ENCODE assay signal across 8 mouse cellular contexts in the genomic region with DNA sequence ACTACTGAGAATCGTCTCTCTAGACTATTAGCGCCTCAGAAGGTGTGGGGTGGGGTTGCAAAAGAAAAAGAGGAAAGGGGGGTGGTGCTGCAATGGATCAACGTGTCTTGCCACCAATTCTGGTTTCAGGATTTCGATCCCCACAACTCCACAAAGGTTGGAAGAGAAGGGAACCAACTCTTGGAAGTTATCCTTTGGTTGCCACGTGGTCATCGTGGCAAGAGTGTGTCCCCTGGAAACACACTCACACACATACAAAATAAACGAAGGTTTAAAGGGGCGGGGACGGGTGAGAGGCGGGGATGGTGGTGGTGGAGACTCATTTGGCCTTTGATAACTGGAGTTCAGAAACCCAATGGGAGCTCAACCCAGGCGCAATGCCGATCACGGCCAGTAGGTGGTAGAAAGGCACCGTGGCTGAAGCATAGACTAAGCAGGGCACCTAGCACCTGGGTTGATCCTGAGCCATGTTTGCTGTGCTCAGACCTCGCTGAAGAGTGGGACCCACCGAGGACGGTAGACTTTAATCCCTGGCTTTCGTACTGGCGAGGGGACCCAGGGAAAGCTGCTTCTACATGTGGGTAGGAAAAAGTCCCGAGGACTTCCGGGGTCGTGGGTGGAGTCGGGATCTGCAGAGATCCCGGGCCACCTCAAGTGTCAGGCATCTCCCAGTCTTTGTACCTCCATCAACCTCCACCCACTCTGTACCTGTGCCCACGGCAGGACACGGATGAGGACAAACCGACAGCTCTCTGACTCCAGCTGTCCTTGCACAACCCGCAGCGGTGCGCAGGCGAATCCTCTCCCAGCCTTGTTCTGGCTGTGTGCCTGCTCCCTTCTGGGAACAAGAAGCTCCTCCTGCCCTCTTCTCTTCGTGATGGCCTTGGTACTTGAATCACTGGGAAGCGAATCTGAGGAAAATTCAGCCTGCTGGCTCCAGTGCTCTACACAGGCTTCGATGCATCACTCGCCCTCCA. TPM values are rescaled to one million over a fixed set of nuclear protein-coding genes. Genes with fewer than 3 reads are reported as not detected.
DNase-seq lines count a peak whose midpoint lies in the region; ATAC-seq and TF ChIP-seq lines count a peak whose summit lies in the region.

No protein-coding gene starts in this region.

- peak overlapping the region; percentile 31; the same call in 1 of the 2 replicates for H3K4me2 ChIP-seq in CH12.LX (ENCODE audit: insufficient read depth, low read depth, poor library complexity, severe bottlenecking)
- H3K4me2 ChIP-seq in forebrain, embryonic 11.5 days (ENCODE audit: low read depth, low read length, severe bottlenecking) = peak overlapping the region; percentile 52
- H3K4me2 ChIP-seq in heart, embryonic 16.5 days (ENCODE audit: low read depth, low read length) = peak overlapping the region; percentile 71
- peak overlapping the region; percentile 23; the same call in 1 of the 2 replicates for H3K4me2 ChIP-seq in liver, embryonic 14.5 days (ENCODE audit: low read depth)
- H3K4me2 ChIP-seq in neural tube, embryonic 11.5 days (ENCODE audit: low read depth) = peak overlapping the region; percentile 48
- H3K4me2 ChIP-seq in stomach, embryonic 16.5 days (ENCODE audit: low read depth, low read length) = peak overlapping the region; percentile 78

- no peak for TF ChIP-seq EP300 in CH12.LX (IDR thresholded peaks at IDR 0.05; ENCODE audit: low read length)
- TF ChIP-seq EP300 in liver, embryonic 14.5 days (IDR thresholded peaks at IDR 0.05; ENCODE audit: low read depth) = no peak

- no peaks in the 10 kb centered on the region for H3K36me3 ChIP-seq in CH12.LX (replicated peaks in 1 of 2; ENCODE audit: control insufficient read depth in 1 of 2, insufficient read depth in 1 of 2, low read length in 1 of 2)
- H3K36me3 ChIP-seq in forebrain, embryonic 11.5 days (ENCODE audit: control insufficient read depth, insufficient read depth, low read length) = no peaks in the 10 kb centered on the region
- no peaks in the 10 kb centered on the region for H3K36me3 ChIP-seq in heart, embryonic 16.5 days (ENCODE audit: control insufficient read depth, insufficient read depth)
- no peaks in the 10 kb centered on the region for H3K36me3 ChIP-seq in liver, embryonic 14.5 days (replicated peaks; ENCODE audit: control insufficient read depth, insufficient read depth, low read depth)
- H3K36me3 ChIP-seq in neural tube, embryonic 11.5 days (ENCODE audit: control insufficient read depth, insufficient read depth, low read length) = no peaks in the 10 kb centered on the region
- no peaks in the 10 kb centered on the region for H3K36me3 ChIP-seq in stomach, embryonic 16.5 days (ENCODE audit: control insufficient read depth, insufficient read depth, low read length)

- TF ChIP-seq CTCF in CH12.LX (conservative IDR thresholded peaks at IDR 0.05 in 1 of 2, IDR thresholded peaks at IDR 0.05 in 1 of 2; ENCODE audit: low read depth in 2 of 2, low read length in 2 of 2) = peak; percentile 75 to 95
- peak; percentile 99 for TF ChIP-seq CTCF in liver, embryonic 14.5 days (IDR thresholded peaks at IDR 0.05; ENCODE audit: low read depth)

- H3K9me3 ChIP-seq in CH12.LX (replicated peaks; ENCODE audit: low read length) = no peaks in the 10 kb centered on the region
- H3K9me3 ChIP-seq in forebrain, embryonic 11.5 days (ENCODE audit: control insufficient read depth, low read length) = no peaks in the 10 kb centered on the region
- H3K9me3 ChIP-seq in heart, embryonic 16.5 days (replicated peaks; ENCODE audit: control insufficient read depth, low read length) = no peaks in the 10 kb centered on the region
- no peaks in the 10 kb centered on the region for H3K9me3 ChIP-seq in liver, embryonic 14.5 days (ENCODE audit: control insufficient read depth, low read length)
- no peaks in the 10 kb centered on the region for H3K9me3 ChIP-seq in neural tube, embryonic 11.5 days (ENCODE audit: control insufficient read depth, low read length)
- H3K9me3 ChIP-seq in stomach, embryonic 16.5 days (replicated peaks; ENCODE audit: control insufficient read depth, low read length) = no peaks in the 10 kb centered on the region

- in situ Hi-C loops in CH12.LX (cut with MboI; ENCODE audit: low pct_ligation_motif_present, low pct_unique_long_range_greater_than_20kb, low sequenced_read_pairs) = loop anchor here (5.0 kb wide), 2 partner anchors 58 to 93 kb away; no protein-coding TSS in a partner anchor

- no peak overlapping the region for H3K9ac ChIP-seq in CH12.LX (ENCODE audit: insufficient read depth, low read depth)
- peak overlapping the region; percentile 35; the same call in 1 of the 2 replicates for H3K9ac ChIP-seq in forebrain, embryonic 11.5 days (ENCODE audit: low read length)
- H3K9ac ChIP-seq in heart, embryonic 16.5 days (ENCODE audit: low read length) = peak overlapping the region; percentile 44; the same call in 1 of the 2 replicates
- no peak overlapping the region for H3K9ac ChIP-seq in liver, embryonic 14.5 days (replicated peaks)
- peak overlapping the region; percentile 39 for H3K9ac ChIP-seq in neural tube, embryonic 11.5 days (ENCODE audit: low read length)
- H3K9ac ChIP-seq in stomach, embryonic 16.5 days (ENCODE audit: low read length) = peak overlapping the region; percentile 61

- peak; percentile 75 for DNase-seq in CH12.LX (ENCODE audit: extremely low read depth)
- peak; percentile 73 for DNase-seq in c-Kit-positive CD71-positive TER-119-negative erythroid progenitor cells, embryonic 14.5 days (ENCODE audit: low read depth)
- DNase-seq in forebrain, embryonic 11.5 days (ENCODE audit: low spot score) = peak; percentile 92
- DNase-seq in kidney, postnatal 36 days = peak; percentile 88 to 97
- DNase-seq in liver, embryonic 14.5 days (ENCODE audit: low read depth in 3 of 3, low spot score in 3 of 3) = peak; percentile 41 to 64 (median 42)
- DNase-seq in neural tube, embryonic 11.5 days (ENCODE audit: low spot score) = peak; percentile 89

- ATAC-seq in forebrain, embryonic 11.5 days (replicated peaks; ENCODE audit: low FRiP score) = peak; percentile 55
- ATAC-seq in heart, embryonic 16.5 days (replicated peaks; ENCODE audit: extremely low read depth, insufficient read depth, low FRiP score) = peak; percentile 77
- peak; percentile 68 for ATAC-seq in liver, embryonic 14.5 days (ENCODE audit: insufficient read depth)
- ATAC-seq in neural tube, embryonic 11.5 days (ENCODE audit: insufficient read depth, low FRiP score, low TSS enrichment) = 0 out of 2 replicates have a peak, but pooled peaks have one; percentile 48
- peak; percentile 77; the same call in 1 of the 2 replicates for ATAC-seq in stomach, embryonic 16.5 days (ENCODE audit: insufficient read depth, low FRiP score)

- no peaks in the 10 kb centered on the region for H3K79me2 ChIP-seq in CH12.LX (replicated peaks; ENCODE audit: control insufficient read depth, extremely low read depth, insufficient read depth, poor library complexity, severe bottlenecking)

- peaks cover 63% of the 10 kb centered on the region for H3K27me3 ChIP-seq in CH12.LX (replicated peaks)
- H3K27me3 ChIP-seq in forebrain, embryonic 11.5 days (ENCODE audit: control insufficient read depth, insufficient read depth, low read length) = no peaks in the 10 kb centered on the region
- H3K27me3 ChIP-seq in heart, embryonic 16.5 days (ENCODE audit: control insufficient read depth, insufficient read depth, low read length) = peaks cover 20% of the 10 kb centered on the region
- H3K27me3 ChIP-seq in liver, embryonic 14.5 days (ENCODE audit: control insufficient read depth, insufficient read depth, low read length) = peaks cover 17% of the 10 kb centered on the region
- peaks cover 5% of the 10 kb centered on the region; the same call in 1 of the 2 replicates for H3K27me3 ChIP-seq in neural tube, embryonic 11.5 days (ENCODE audit: control insufficient read depth, insufficient read depth, low read length)
- peaks cover 9% of the 10 kb centered on the region for H3K27me3 ChIP-seq in stomach, embryonic 16.5 days (ENCODE audit: control insufficient read depth, insufficient read depth, low read length)

- H3K4me3 ChIP-seq in CH12.LX (replicated peaks in 1 of 3; ENCODE audit: low read depth in 2 of 3, low read length in 2 of 3, poor library complexity in 1 of 3) = no peak overlapping the region
- H3K4me3 ChIP-seq in forebrain, embryonic 11.5 days (ENCODE audit: low read depth, low read length) = peak overlapping the region; percentile 24
- peak overlapping the region; percentile 45 for H3K4me3 ChIP-seq in heart, embryonic 16.5 days (ENCODE audit: low read length)
- H3K4me3 ChIP-seq in liver, embryonic 14.5 days (ENCODE audit: insufficient read depth in 1 of 2, low read depth in 2 of 2, low read length in 2 of 2) = no peak overlapping the region
- peak overlapping the region; percentile 26 for H3K4me3 ChIP-seq in neural tube, embryonic 11.5 days (ENCODE audit: low read depth, low read length)
- peak overlapping the region; percentile 43 for H3K4me3 ChIP-seq in stomach, embryonic 16.5 days (replicated peaks; ENCODE audit: low read length)

- H3K27ac ChIP-seq in CH12.LX (ENCODE audit: insufficient read depth, low read depth) = no peak overlapping the region
- H3K27ac ChIP-seq in forebrain, embryonic 11.5 days (ENCODE audit: low read depth, low read length) = no peak overlapping the region
- no peak overlapping the region for H3K27ac ChIP-seq in heart, embryonic 16.5 days (ENCODE audit: low read length)
- H3K27ac ChIP-seq in liver, embryonic 14.5 days = no peak overlapping the region
- H3K27ac ChIP-seq in neural tube, embryonic 11.5 days (ENCODE audit: low read depth, low read length) = no peak overlapping the region
- H3K27ac ChIP-seq in stomach, embryonic 16.5 days (ENCODE audit: low read length) = no peak overlapping the region

- peaks cover 2 to 4% of the 10 kb centered on the region in 2 experiments; a peak in 1 of 4 replicates for H3K4me1 ChIP-seq in CH12.LX (ENCODE audit: control insufficient read depth in 1 of 2, insufficient read depth in 2 of 2)
- no peaks in the 10 kb centered on the region for H3K4me1 ChIP-seq in forebrain, embryonic 11.5 days (replicated peaks; ENCODE audit: control insufficient read depth, insufficient read depth, low read length)
- no peaks in the 10 kb centered on the region; the same call in 1 of the 2 replicates for H3K4me1 ChIP-seq in heart, embryonic 16.5 days (ENCODE audit: control insufficient read depth, insufficient read depth, low read length)
- H3K4me1 ChIP-seq in liver, embryonic 14.5 days (replicated peaks; ENCODE audit: control insufficient read depth in 2 of 2, insufficient read depth in 2 of 2, low read length in 1 of 2) = no peaks in the 10 kb centered on the region
- 0 out of 2 replicates have a peak, but pooled peaks cover 3% of the 10 kb centered on the region for H3K4me1 ChIP-seq in neural tube, embryonic 11.5 days (ENCODE audit: control insufficient read depth, insufficient read depth, low read length)
- H3K4me1 ChIP-seq in stomach, embryonic 16.5 days (ENCODE audit: control insufficient read depth, insufficient read depth, low read length) = no peaks in the 10 kb centered on the region

- 15% methylated on average over 35 of the region's 35 CpGs for WGBS in forebrain, embryonic 11.5 days
- 18% methylated on average over 35 of the region's 35 CpGs for WGBS in heart, embryonic 16.5 days
- WGBS in liver, embryonic 14.5 days (ENCODE audit: insufficient replicate concordance) = 17% methylated on average over 35 of the region's 35 CpGs
- 22% methylated on average over 35 of the region's 35 CpGs for WGBS in neural tube, embryonic 11.5 days
- WGBS in stomach, embryonic 16.5 days = 14% methylated on average over 35 of the region's 35 CpGs

- dilution Hi-C loops in CH12.LX (cut with MboI; ENCODE audit: extremely low pct_ligation_motif_present, extremely low pct_unique_long_range_greater_than_20kb, low sequenced_read_pairs) = no loop called here

- no peak for TF ChIP-seq POLR2A in CH12.LX (IDR thresholded peaks at IDR 0.05; ENCODE audit: low read depth, low read length)

- TF ChIP-seq RAD21 in CH12.LX (IDR thresholded peaks at IDR 0.05; ENCODE audit: low read depth, low read length) = peak; percentile 93

RNA-seq across cellular contexts. Expression of gene Gm853, which starts 23.2 kb away (rescaled TPM):
- total RNA-seq in CH12.LX (2012; rRNA removed) (not detected in 2 replicates), CH12.LX (2014; rRNA removed) (not detected in 2 replicates)
- not detected in 2 replicates for polyA plus RNA-seq in CH12.LX (2012; ENCODE audit: insufficient read length, low read depth)
- 0.39 TPM in 1 of 2 replicates, not detected in the other for polyA plus RNA-seq in forebrain, embryonic 11.5 days (2014; fragmentation: Nextera tagmentation; extraction: Ambion mirVana)
- polyA plus RNA-seq in heart, embryonic 16.5 days (2015; fragmentation: Nextera tagmentation; extraction: Ambion mirVana) = not detected in 2 replicates
- polyA plus RNA-seq in liver, embryonic 14.5 days (2012; rRNA removed) = 0.01 TPM in 1 of 2 replicates, not detected in the other
- not detected in 2 replicates for polyA plus RNA-seq in liver, embryonic 14.5 days (2014; fragmentation: Nextera tagmentation; extraction: Ambion mirVana)
- not detected in 2 replicates for polyA plus RNA-seq in neural tube, embryonic 11.5 days (2014; fragmentation: Nextera tagmentation; extraction: Ambion mirVana)
- not detected in 2 replicates for polyA plus RNA-seq in stomach, embryonic 16.5 days (2015; fragmentation: Nextera tagmentation; extraction: Ambion mirVana)

RNA-seq across cellular contexts. Expression of gene Tinagl1, which starts 24.1 kb away (rescaled TPM):
- not detected in 2 replicates for total RNA-seq in CH12.LX (2012; rRNA removed)
- not detected in 2 replicates for total RNA-seq in CH12.LX (2014; rRNA removed)
- not detected in 2 replicates for polyA plus RNA-seq in CH12.LX (2012; ENCODE audit: insufficient read length, low read depth)
- polyA plus RNA-seq in forebrain, embryonic 11.5 days (2014; fragmentation: Nextera tagmentation; extraction: Ambion mirVana) = 7.6 and 7.9 TPM in 2 replicates
- 61.2 and 70.6 TPM in 2 replicates for polyA plus RNA-seq in heart, embryonic 16.5 days (2015; fragmentation: Nextera tagmentation; extraction: Ambion mirVana)
- 24.4 and 27.0 TPM in 2 replicates for polyA plus RNA-seq in liver, embryonic 14.5 days (2012; rRNA removed)
- 18.2 and 20.7 TPM in 2 replicates for polyA plus RNA-seq in liver, embryonic 14.5 days (2014; fragmentation: Nextera tagmentation; extraction: Ambion mirVana)
- polyA plus RNA-seq in neural tube, embryonic 11.5 days (2014; fragmentation: Nextera tagmentation; extraction: Ambion mirVana) = 4.7 and 5.0 TPM in 2 replicates
- polyA plus RNA-seq in stomach, embryonic 16.5 days (2015; fragmentation: Nextera tagmentation; extraction: Ambion mirVana) = 62.7 and 77.6 TPM in 2 replicates

RNA-seq across cellular contexts. Expression of gene Hcrtr1, which starts 59.8 kb away (rescaled TPM):
- total RNA-seq in CH12.LX (2012; rRNA removed) = not detected in 2 replicates
- not detected in 2 replicates for total RNA-seq in CH12.LX (2014; rRNA removed)
- polyA plus RNA-seq in CH12.LX (2012; ENCODE audit: insufficient read length, low read depth) = not detected in 2 replicates
- 0.27 and 0.28 TPM in 2 replicates for polyA plus RNA-seq in forebrain, embryonic 11.5 days (2014; fragmentation: Nextera tagmentation; extraction: Ambion mirVana)
- 0.19 TPM in 1 of 2 replicates, not detected in the other for polyA plus RNA-seq in heart, embryonic 16.5 days (2015; fragmentation: Nextera tagmentation; extraction: Ambion mirVana)
- 0.04 TPM in 1 of 2 replicates, not detected in the other for polyA plus RNA-seq in liver, embryonic 14.5 days (2012; rRNA removed)
- polyA plus RNA-seq in liver, embryonic 14.5 days (2014; fragmentation: Nextera tagmentation; extraction: Ambion mirVana) = not detected in 2 replicates
- 0.20 and 0.49 TPM in 2 replicates for polyA plus RNA-seq in neural tube, embryonic 11.5 days (2014; fragmentation: Nextera tagmentation; extraction: Ambion mirVana)
- 0.29 and 0.49 TPM in 2 replicates for polyA plus RNA-seq in stomach, embryonic 16.5 days (2015; fragmentation: Nextera tagmentation; extraction: Ambion mirVana)

Comparison
In these comparisons a context has a peak if more than half of its experiments do, and no peak if none do; other contexts are left out.
1. DNase-seq: peak in every context shown above with its lines; median percentile 92 in kidney, postnatal 36 days; 92 in forebrain, embryonic 11.5 days; 89 in neural tube, embryonic 11.5 days; 75 in CH12.LX; 73 in c-Kit-positive CD71-positive TER-119-negative erythroid progenitor cells, embryonic 14.5 days; 42 in liver, embryonic 14.5 days.
2. H3K4me2 ChIP-seq: peak in every context shown above with its lines; median percentile 78 in stomach, embryonic 16.5 days; 71 in heart, embryonic 16.5 days; 52 in forebrain, embryonic 11.5 days; 48 in neural tube, embryonic 11.5 days; 31 in CH12.LX; 23 in liver, embryonic 14.5 days.
3. H3K4me3 ChIP-seq: peak in forebrain, embryonic 11.5 days (single experiment), heart, embryonic 16.5 days (single experiment), neural tube, embryonic 11.5 days (single experiment) and stomach, embryonic 16.5 days (single experiment); none in CH12.LX (0 of 3) and liver, embryonic 14.5 days (0 of 2).
4. H3K9ac ChIP-seq: peak in forebrain, embryonic 11.5 days (single experiment), heart, embryonic 16.5 days (single experiment), neural tube, embryonic 11.5 days (single experiment) and stomach, embryonic 16.5 days (single experiment); none in CH12.LX (single experiment) and liver, embryonic 14.5 days (single experiment).
5. Peak in every context shown above with its lines, with median percentiles within 50 percentile points of each other: ATAC-seq.